In genomic region chr7:6429381-6429780, GRCm38 (mm10) we compare ENCODE assay signal across 31 mouse cellular contexts. TPM values are rescaled to one million over a fixed set of nuclear protein-coding genes. Genes with fewer than 3 reads are reported as not detected.
A peak's percentile ranks its signal among the peaks of the same experiment; 100 is the strongest.
DNase-seq lines count a peak whose midpoint lies in the region; ATAC-seq and TF ChIP-seq lines count a peak whose summit lies in the region.
"Had no signal": no experiment of that assay in that cellular context is flagged by ENCODE, and none has a peak within 500 bp of the region (broad histone marks: within the 10 kb centered on the region; RNA-seq: fewer than 3 reads in every experiment).

No protein-coding gene starts in this region.

- no peaks in the 10 kb centered on the region for H3K4me1 ChIP-seq in heart, adult 2 months (ENCODE audit: control insufficient read depth, insufficient read depth, low read length)
- no peaks in the 10 kb centered on the region for H3K4me1 ChIP-seq in liver, adult 2 months (ENCODE audit: control insufficient read depth, insufficient read depth, low read length)
- H3K4me1 ChIP-seq in liver, embryonic 12.5 days, result no peaks in the 10 kb centered on the region
- H3K4me1 ChIP-seq in E14TG2a.4 (replicated peaks; ENCODE audit: low read depth, low read length), result peaks cover 6% of the 10 kb centered on the region
- H3K4me1 ChIP-seq in forebrain, embryonic 16.5 days (replicated peaks; ENCODE audit: control insufficient read depth, insufficient read depth, low read length), result no peaks in the 10 kb centered on the region

- H3K4me2 ChIP-seq in liver, embryonic 12.5 days, result no peak overlapping the region
- H3K4me2 ChIP-seq in forebrain, embryonic 16.5 days (ENCODE audit: low read length), result no peak overlapping the region
- H3K4me2 ChIP-seq: lung, embryonic 14.5 days had no signal

- TF ChIP-seq CTCF in heart, adult 2 months (IDR thresholded peaks at IDR 0.05), result peak; percentile 11; the same call in 1 of the 2 replicates
- TF ChIP-seq CTCF in liver, adult 2 months (IDR thresholded peaks at IDR 0.05; ENCODE audit: low read depth, low read length), result peak; percentile 21; the same call in 1 of the 2 replicates
- TF ChIP-seq CTCF in E14TG2a.4 (conservative IDR thresholded peaks at IDR 0.05; ENCODE audit: low read length), result peak; percentile 68

- no peak for TF ChIP-seq EP300 in heart, adult 2 months (IDR thresholded peaks at IDR 0.05; ENCODE audit: insufficient read depth, low read depth, low read length)

- H3K36me3 ChIP-seq in heart, adult 2 months (ENCODE audit: control insufficient read depth, insufficient read depth, low read length), result no peaks in the 10 kb centered on the region
- no peaks in the 10 kb centered on the region for H3K36me3 ChIP-seq in liver, adult 2 months (ENCODE audit: control insufficient read depth, insufficient read depth, low read length)
- H3K36me3 ChIP-seq in liver, embryonic 12.5 days, result no peaks in the 10 kb centered on the region
- no peaks in the 10 kb centered on the region for H3K36me3 ChIP-seq in E14TG2a.4 (ENCODE audit: insufficient read depth, low read length)
- no peaks in the 10 kb centered on the region for H3K36me3 ChIP-seq in forebrain, embryonic 16.5 days (ENCODE audit: control insufficient read depth, insufficient read depth)
- H3K36me3 ChIP-seq: midbrain, embryonic 10.5 days had no signal

- TF ChIP-seq POLR2A in heart, adult 2 months (IDR thresholded peaks at IDR 0.05; ENCODE audit: insufficient read depth, low read depth, low read length), result no peak
- no peak for TF ChIP-seq POLR2A in liver, adult 2 months (IDR thresholded peaks at IDR 0.05; ENCODE audit: extremely low read depth, insufficient read depth, low read length)

- H3K9ac ChIP-seq in heart, adult 2 months (ENCODE audit: low read depth, low read length), result no peak overlapping the region
- no peak overlapping the region for H3K9ac ChIP-seq in liver, adult 2 months (ENCODE audit: low read depth, low read length)
- no peak overlapping the region for H3K9ac ChIP-seq in liver, embryonic 12.5 days
- H3K9ac ChIP-seq in forebrain, embryonic 16.5 days (replicated peaks; ENCODE audit: low read depth, low read length), result no peak overlapping the region
- H3K9ac ChIP-seq: lung, embryonic 14.5 days had no signal

- WGBS in heart, adult 2 months, result 80% methylated on average over 3 of the region's 3 CpGs
- 92% methylated on average over 3 of the region's 3 CpGs for WGBS in liver, adult 2 months
- WGBS in liver, embryonic 12.5 days (ENCODE audit: insufficient replicate concordance), result 75% methylated on average over 3 of the region's 3 CpGs
- WGBS in forebrain, embryonic 16.5 days, result 89% methylated on average over 3 of the region's 3 CpGs

- H3K9me3 ChIP-seq in liver, embryonic 12.5 days (replicated peaks), result peaks cover 10% of the 10 kb centered on the region; the same call in 1 of the 2 replicates
- peaks cover 5% of the 10 kb centered on the region; the same call in 1 of the 2 replicates for H3K9me3 ChIP-seq in E14TG2a.4 (ENCODE audit: low read length)
- H3K9me3 ChIP-seq in forebrain, embryonic 16.5 days (ENCODE audit: control insufficient read depth, low read length), result 0 out of 2 replicates have a peak, but pooled peaks cover 5% of the 10 kb centered on the region

- no peaks in the 10 kb centered on the region for H3K79me2 ChIP-seq in heart, adult 2 months (replicated peaks; ENCODE audit: control insufficient read depth, insufficient read depth, low read length)
- H3K79me2 ChIP-seq in liver, adult 2 months (ENCODE audit: control insufficient read depth, insufficient read depth, low read length), result no peaks in the 10 kb centered on the region

- DNase-seq in heart, adult 2 months, result no peak
- no peak for DNase-seq in heart, adult 9 months (ENCODE audit: low spot score in 2 of 2)
- no peak for DNase-seq in liver, adult 2 months (ENCODE audit: extremely low read depth, low read depth, low spot score)
- DNase-seq in ZHBTc4 (ENCODE audit: low read depth, low spot score), result peak; percentile 43
- no peak for DNase-seq in retina, postnatal 1 day
- DNase-seq: adrenal gland, postnatal 36 days; cerebellum, adult 2 months; cerebellum, postnatal 36 days; gastrocnemius, postnatal 25 days; kidney, adult 9 months; lung, embryonic 14.5 days; right cerebral cortex, adult 18-20 months; thymus, adult 18-20 months had no signal

- no peak overlapping the region for H3K27ac ChIP-seq in heart, adult 2 months
- no peak overlapping the region for H3K27ac ChIP-seq in liver, adult 2 months (replicated peaks; ENCODE audit: insufficient read depth, low read depth, low read length)
- no peak overlapping the region for H3K27ac ChIP-seq in liver, embryonic 12.5 days
- H3K27ac ChIP-seq in forebrain, embryonic 16.5 days (ENCODE audit: low read length), result no peak overlapping the region
- H3K27ac ChIP-seq: macrophage; midbrain, embryonic 10.5 days had no signal

- intact Hi-C loops in heart, adult 2 months (cut with DNase I), result no loop called here

- H3K4me3 ChIP-seq in heart, adult 2 months, result no peak overlapping the region
- H3K4me3 ChIP-seq in liver, adult 2 months (ENCODE audit: insufficient read depth, low read depth, low read length), result no peak overlapping the region
- H3K4me3 ChIP-seq in liver, embryonic 12.5 days, result no peak overlapping the region
- H3K4me3 ChIP-seq in E14TG2a.4 (replicated peaks; ENCODE audit: low read length), result no peak overlapping the region
- no peak overlapping the region for H3K4me3 ChIP-seq in forebrain, embryonic 16.5 days (replicated peaks; ENCODE audit: low read length)
- H3K4me3 ChIP-seq: midbrain, embryonic 10.5 days had no signal

- no peak for ATAC-seq in liver, embryonic 12.5 days
- no peak for ATAC-seq in forebrain, embryonic 16.5 days

- H3K27me3 ChIP-seq in heart, adult 2 months (ENCODE audit: control insufficient read depth, insufficient read depth, low read length), result no peaks in the 10 kb centered on the region
- H3K27me3 ChIP-seq in liver, adult 2 months (ENCODE audit: control insufficient read depth, insufficient read depth, low read length), result peaks cover 2% of the 10 kb centered on the region; the same call in 1 of the 2 replicates
- no peaks in the 10 kb centered on the region for H3K27me3 ChIP-seq in liver, embryonic 12.5 days (replicated peaks)
- no peaks in the 10 kb centered on the region for H3K27me3 ChIP-seq in E14TG2a.4 (ENCODE audit: insufficient read depth, low read length)
- no peaks in the 10 kb centered on the region for H3K27me3 ChIP-seq in forebrain, embryonic 16.5 days (replicated peaks; ENCODE audit: control insufficient read depth, insufficient read depth, low read length)

RNA-seq across cellular contexts. Expression of gene Olfr1344, which starts 9.1 kb away (rescaled TPM):
- not detected for total RNA-seq in heart, adult 2 months (2021)
- 0.15 TPM in 1 of 2 replicates, not detected in the other for polyA plus RNA-seq in heart, adult 2 months (2012; rRNA removed)
- total RNA-seq in liver, adult 2 months (2014; rRNA removed), result not detected in 2 replicates
- polyA plus RNA-seq in liver, adult 2 months (2012; rRNA removed), result not detected in 2 replicates
- polyA plus RNA-seq in liver, embryonic 12.5 days (2016; fragmentation: Nextera tagmentation; extraction: Ambion mirVana), result not detected in 2 replicates
- 0.22 and 0.24 TPM in 2 replicates for polyA plus RNA-seq in forebrain, embryonic 16.5 days (2015; fragmentation: Nextera tagmentation; extraction: Ambion mirVana)
- total RNA-seq: adrenal gland, postnatal 36 days; ES-E14; gastrocnemius, postnatal 25 days; heart, adult 8-10 months; hematopoietic stem cell, adult 5-6 weeks; monocyte, adult 5-6 weeks had no signal
- polyA plus RNA-seq: forebrain, embryonic 11.5 days; heart, embryonic 16.5 days; large intestine, adult 2 months; limb, embryonic 14.5 days; lung, embryonic 14.5 days; macrophage; neural tube, embryonic 11.5 days; small intestine, adult 2 months; urinary bladder, adult 2 months had no signal

RNA-seq across cellular contexts. Expression of gene Gm20715, which starts 19.3 kb away (rescaled TPM):
- total RNA-seq in heart, adult 2 months (2021), result not detected
- not detected in 2 replicates for polyA plus RNA-seq in heart, adult 2 months (2012; rRNA removed)
- not detected in 2 replicates for total RNA-seq in liver, adult 2 months (2014; rRNA removed)
- not detected in 2 replicates for polyA plus RNA-seq in liver, adult 2 months (2012; rRNA removed)
- polyA plus RNA-seq in liver, embryonic 12.5 days (2016; fragmentation: Nextera tagmentation; extraction: Ambion mirVana), result not detected in 2 replicates
- not detected in 2 replicates for polyA plus RNA-seq in forebrain, embryonic 16.5 days (2015; fragmentation: Nextera tagmentation; extraction: Ambion mirVana)
- total RNA-seq: adrenal gland, postnatal 36 days; gastrocnemius, postnatal 25 days; heart, adult 8-10 months; hematopoietic stem cell, adult 5-6 weeks; monocyte, adult 5-6 weeks had no signal
- polyA plus RNA-seq: forebrain, embryonic 11.5 days; heart, embryonic 16.5 days; large intestine, adult 2 months; lung, embryonic 14.5 days; macrophage; midbrain, embryonic 10.5 days; neural tube, embryonic 11.5 days; small intestine, adult 2 months; urinary bladder, adult 2 months had no signal

RNA-seq across cellular contexts. Expression of gene Olfr1336, which starts 26.6 kb away (rescaled TPM):
- not detected for total RNA-seq in heart, adult 2 months (2021)
- polyA plus RNA-seq in heart, adult 2 months (2012; rRNA removed), result not detected in 2 replicates
- not detected in 2 replicates for total RNA-seq in liver, adult 2 months (2014; rRNA removed)
- polyA plus RNA-seq in liver, adult 2 months (2012; rRNA removed), result not detected in 2 replicates
- polyA plus RNA-seq in liver, embryonic 12.5 days (2016; fragmentation: Nextera tagmentation; extraction: Ambion mirVana), result not detected in 2 replicates
- 0.03 TPM in 1 of 2 replicates, not detected in the other for polyA plus RNA-seq in forebrain, embryonic 16.5 days (2015; fragmentation: Nextera tagmentation; extraction: Ambion mirVana)
- total RNA-seq: adrenal gland, postnatal 36 days; ES-E14; gastrocnemius, postnatal 25 days; heart, adult 8-10 months; hematopoietic stem cell, adult 5-6 weeks; left cerebral cortex, postnatal 14 days; monocyte, adult 5-6 weeks had no signal
- polyA plus RNA-seq: cerebellum, adult 2 months; forebrain, embryonic 11.5 days; heart, embryonic 16.5 days; large intestine, adult 2 months; limb, embryonic 14.5 days; lung, embryonic 14.5 days; macrophage; midbrain, embryonic 10.5 days; neural tube, embryonic 11.5 days; small intestine, adult 2 months; urinary bladder, adult 2 months had no signal

RNA-seq across cellular contexts. Expression of gene Smim17, which starts 30.9 kb away (rescaled TPM):
- total RNA-seq in heart, adult 2 months (2021), result not detected
- not detected in 2 replicates for polyA plus RNA-seq in heart, adult 2 months (2012; rRNA removed)
- total RNA-seq in liver, adult 2 months (2014; rRNA removed), result not detected in 2 replicates
- not detected in 2 replicates for polyA plus RNA-seq in liver, adult 2 months (2012; rRNA removed)
- polyA plus RNA-seq in liver, embryonic 12.5 days (2016; fragmentation: Nextera tagmentation; extraction: Ambion mirVana), result 0.10 TPM in 1 of 2 replicates, not detected in the other
- 3.7 and 6.0 TPM in 2 replicates for polyA plus RNA-seq in forebrain, embryonic 16.5 days (2015; fragmentation: Nextera tagmentation; extraction: Ambion mirVana)
- total RNA-seq: heart, adult 8-10 months; hematopoietic stem cell, adult 5-6 weeks; monocyte, adult 5-6 weeks had no signal
- polyA plus RNA-seq: large intestine, adult 2 months; macrophage; small intestine, adult 2 months had no signal

RNA-seq across cellular contexts. Expression of gene Olfr1346, which starts 37.5 kb away (rescaled TPM):
- total RNA-seq in heart, adult 2 months (2021), result not detected
- not detected in 2 replicates for polyA plus RNA-seq in heart, adult 2 months (2012; rRNA removed)
- not detected in 2 replicates for total RNA-seq in liver, adult 2 months (2014; rRNA removed)
- polyA plus RNA-seq in liver, adult 2 months (2012; rRNA removed), result not detected in 2 replicates
- polyA plus RNA-seq in liver, embryonic 12.5 days (2016; fragmentation: Nextera tagmentation; extraction: Ambion mirVana), result not detected in 2 replicates
- polyA plus RNA-seq in forebrain, embryonic 16.5 days (2015; fragmentation: Nextera tagmentation; extraction: Ambion mirVana), result not detected in 2 replicates
- total RNA-seq: adrenal gland, postnatal 36 days; ES-E14; gastrocnemius, postnatal 25 days; heart, adult 8-10 months; hematopoietic stem cell, adult 5-6 weeks; layer of hippocampus, postnatal 14 days; left cerebral cortex, postnatal 14 days; monocyte, adult 5-6 weeks had no signal
- polyA plus RNA-seq: cerebellum, adult 2 months; forebrain, embryonic 11.5 days; heart, embryonic 16.5 days; large intestine, adult 2 months; limb, embryonic 14.5 days; lung, embryonic 14.5 days; macrophage; midbrain, embryonic 10.5 days; neural tube, embryonic 11.5 days; small intestine, adult 2 months; urinary bladder, adult 2 months had no signal

Comparison
In these comparisons a context has a peak if more than half of its experiments do, and no peak if none do; other contexts are left out.
1. CTCF ChIP-seq: peak in every context shown above with its lines; median percentile 68 in E14TG2a.4; 21 in liver, adult 2 months; 11 in heart, adult 2 months.